Mouse (Mus musculus): ENCODE data around the gene Tmc2.

Tmc2 gene

GRCm38 (mm10) chr2:130248226-130248625, 53.2 kb downstream of the Tmc2 start:
- DNase-seq (ENCODE audit: low read depth in 2 of 2, low spot score in 2 of 2) = no peak

- DNase-seq (ENCODE audit: low read depth in 2 of 2, low spot score in 2 of 2) = no peak
Measured at GRCm38 (mm10) chr2:130256762-130257161, 61.8 kb downstream of the Tmc2 start.

GRCm38 (mm10) chr2:130260822-130261221, 65.8 kb downstream of the Tmc2 start:
- no peak for DNase-seq (ENCODE audit: low read depth in 2 of 2, low spot score in 2 of 2)

GRCm38 (mm10) chr2:130261914-130262313, 66.9 kb downstream of the Tmc2 start:
- DNase-seq (ENCODE audit: low read depth in 2 of 2, low spot score in 2 of 2) = no peak

GRCm38 (mm10) chr2:130262398-130262797, 67.4 kb downstream of the Tmc2 start:
- DNase-seq (ENCODE audit: low read depth in 2 of 2, low spot score in 2 of 2) = no peak

- no peak for DNase-seq (ENCODE audit: low read depth in 2 of 2, low spot score in 2 of 2)
Measured at GRCm38 (mm10) chr2:130265520-130265919, 70.5 kb downstream of the Tmc2 start.

- no peak for DNase-seq (ENCODE audit: low read depth in 2 of 2, low spot score in 2 of 2)
Measured at GRCm38 (mm10) chr2:130268074-130268473, 73.1 kb downstream of the Tmc2 start.

GRCm38 (mm10) chr2:130273732-130274131, 78.7 kb downstream of the Tmc2 start:
- DNase-seq (ENCODE audit: low read depth in 2 of 2, low spot score in 2 of 2) = no peak

GRCm38 (mm10) chr2:130274149-130274861, 79.3 kb downstream of the Tmc2 start, which contains the start of gene Nop56:
Nop56 (plus strand) TSS chr2:130274430.
- peak; percentile 100 for DNase-seq (ENCODE audit: low read depth in 2 of 2, low spot score in 2 of 2)

GRCm38 (mm10) chr2:130274862-130275261, 79.9 kb downstream of the Tmc2 start:
- DNase-seq (ENCODE audit: low read depth in 2 of 2, low spot score in 2 of 2) = no peak

GRCm38 (mm10) chr2:130275649-130276048, 80.7 kb downstream of the Tmc2 start:
- DNase-seq (ENCODE audit: low read depth in 2 of 2, low spot score in 2 of 2) = peak; percentile 61 to 64

GRCm38 (mm10) chr2:130279600-130280091, 84.7 kb downstream of the Tmc2 start:
- no peak for DNase-seq (ENCODE audit: low read depth in 2 of 2, low spot score in 2 of 2)

- no peak for DNase-seq (ENCODE audit: low read depth in 2 of 2, low spot score in 2 of 2)
Measured at GRCm38 (mm10) chr2:130280224-130280623, 85.2 kb downstream of the Tmc2 start.

GRCm38 (mm10) chr2:130280818-130281217, 85.8 kb downstream of the Tmc2 start:
- no peak for DNase-seq (ENCODE audit: low read depth in 2 of 2, low spot score in 2 of 2)

- DNase-seq (ENCODE audit: low read depth in 2 of 2, low spot score in 2 of 2) = peak; percentile 39 to 53
Measured at GRCm38 (mm10) chr2:130283854-130284654, 89.1 kb downstream of the Tmc2 start, which contains the start of gene Idh3b. Idh3b (minus strand) TSS chr2:130284547.

- no peak for DNase-seq (ENCODE audit: low read depth in 2 of 2, low spot score in 2 of 2)
Measured at GRCm38 (mm10) chr2:130289086-130289485, 94.1 kb downstream of the Tmc2 start.

- DNase-seq (ENCODE audit: low read depth in 2 of 2, low spot score in 2 of 2) = peak; percentile 46 to 67
Measured at GRCm38 (mm10) chr2:130291434-130291833, 96.4 kb downstream of the Tmc2 start.

GRCm38 (mm10) chr2:130293009-130293408, 98.0 kb downstream of the Tmc2 start:
- DNase-seq (ENCODE audit: low read depth in 2 of 2, low spot score in 2 of 2) = no peak

- no peak for DNase-seq (ENCODE audit: low read depth in 2 of 2, low spot score in 2 of 2)
Measured at GRCm38 (mm10) chr2:130293486-130293885, 98.5 kb downstream of the Tmc2 start.

GRCm38 (mm10) chr2:130294218-130294935, 99.4 kb downstream of the Tmc2 start:
- DNase-seq (ENCODE audit: low read depth in 2 of 2, low spot score in 2 of 2) = no peak

- DNase-seq (ENCODE audit: low read depth in 2 of 2, low spot score in 2 of 2) = no peak
Measured at GRCm38 (mm10) chr2:130294936-130295277, 99.9 kb downstream of the Tmc2 start, which contains the start of gene Ebf4. Ebf4 (plus strand) TSS chr2:130295169.

Data from CD8-positive naive resting alpha-beta T cell, adult 2 months (primary cell).